ENCODE assay signal across 11 mouse cellular contexts in genomic region chr5:125306372-125306771, GRCm38 (mm10). TPM values are rescaled to one million over a fixed set of nuclear protein-coding genes. Genes with fewer than 3 reads are reported as not detected.
DNase-seq lines count a peak whose midpoint lies in the region; ATAC-seq and TF ChIP-seq lines count a peak whose summit lies in the region.
"Had no signal": no experiment of that assay in that cellular context is flagged by ENCODE, and none has a peak within 500 bp of the region (broad histone marks: within the 10 kb centered on the region; RNA-seq: fewer than 3 reads in every experiment).

No protein-coding gene starts in this region.

- no peaks in the 10 kb centered on the region for H3K27me3 ChIP-seq in forebrain, postnatal 0 days (ENCODE audit: insufficient read depth, low read length)
- no peaks in the 10 kb centered on the region for H3K27me3 ChIP-seq in forebrain, embryonic 13.5 days
- no peaks in the 10 kb centered on the region for H3K27me3 ChIP-seq in liver, embryonic 15.5 days
- H3K27me3 ChIP-seq in liver, embryonic 12.5 days (replicated peaks): no peaks in the 10 kb centered on the region
- no peaks in the 10 kb centered on the region for H3K27me3 ChIP-seq in hindbrain, embryonic 16.5 days (replicated peaks; ENCODE audit: control insufficient read depth, insufficient read depth, low read length)
- H3K27me3 ChIP-seq: limb, embryonic 12.5 days had no signal

- H3K4me1 ChIP-seq in forebrain, postnatal 0 days (ENCODE audit: insufficient read depth): no peaks in the 10 kb centered on the region
- peaks cover 9% of the 10 kb centered on the region for H3K4me1 ChIP-seq in forebrain, embryonic 13.5 days
- H3K4me1 ChIP-seq in liver, embryonic 15.5 days (replicated peaks): peaks cover 59% of the 10 kb centered on the region
- peaks cover 52% of the 10 kb centered on the region for H3K4me1 ChIP-seq in liver, embryonic 12.5 days
- H3K4me1 ChIP-seq in hindbrain, embryonic 16.5 days (ENCODE audit: control insufficient read depth, insufficient read depth, low read depth, low read length): no peaks in the 10 kb centered on the region; the same call in 1 of the 2 replicates

- H3K4me3 ChIP-seq in forebrain, postnatal 0 days (ENCODE audit: low read depth, low read length): no peak overlapping the region
- no peak overlapping the region for H3K4me3 ChIP-seq in forebrain, embryonic 13.5 days
- no peak overlapping the region for H3K4me3 ChIP-seq in liver, embryonic 15.5 days (replicated peaks)
- no peak overlapping the region for H3K4me3 ChIP-seq in liver, embryonic 12.5 days
- H3K4me3 ChIP-seq in hindbrain, embryonic 16.5 days (ENCODE audit: low read length): no peak overlapping the region
- H3K4me3 ChIP-seq: limb, embryonic 12.5 days had no signal

- no peak for ATAC-seq in forebrain, postnatal 0 days
- no peak for ATAC-seq in forebrain, embryonic 13.5 days
- ATAC-seq in liver, embryonic 15.5 days (ENCODE audit: insufficient read depth): no peak
- no peak for ATAC-seq in liver, embryonic 12.5 days
- peak; percentile 57 for ATAC-seq in megakaryocyte progenitor cell, adult 5-6 weeks (replicated peaks; ENCODE audit: poor library complexity)
- ATAC-seq in hindbrain, embryonic 16.5 days: no peak

- WGBS in forebrain, postnatal 0 days: 79% methylated on average over 7 of the region's 7 CpGs
- 87% methylated on average over 7 of the region's 7 CpGs for WGBS in forebrain, embryonic 13.5 days
- 68% methylated on average over 7 of the region's 7 CpGs for WGBS in liver, embryonic 15.5 days (ENCODE audit: insufficient replicate concordance)
- WGBS in liver, embryonic 12.5 days (ENCODE audit: insufficient replicate concordance): 82% methylated on average over 7 of the region's 7 CpGs
- 79% methylated on average over 7 of the region's 7 CpGs for WGBS in hindbrain, embryonic 16.5 days

- H3K27ac ChIP-seq in forebrain, postnatal 0 days (ENCODE audit: low read depth, low read length): no peak overlapping the region
- H3K27ac ChIP-seq in forebrain, embryonic 13.5 days: no peak overlapping the region
- H3K27ac ChIP-seq in liver, embryonic 15.5 days (replicated peaks): peak overlapping the region; percentile 33; the same call in 1 of the 2 replicates
- H3K27ac ChIP-seq in liver, embryonic 12.5 days: no peak overlapping the region
- H3K27ac ChIP-seq in hindbrain, embryonic 16.5 days (ENCODE audit: low read depth, low read length): no peak overlapping the region
- H3K27ac ChIP-seq: limb, embryonic 12.5 days had no signal

- no peak overlapping the region for H3K9ac ChIP-seq in forebrain, postnatal 0 days
- H3K9ac ChIP-seq in forebrain, embryonic 13.5 days: no peak overlapping the region
- no peak overlapping the region for H3K9ac ChIP-seq in liver, embryonic 15.5 days
- no peak overlapping the region for H3K9ac ChIP-seq in liver, embryonic 12.5 days
- no peak overlapping the region for H3K9ac ChIP-seq in hindbrain, embryonic 16.5 days (ENCODE audit: low read depth, low read length)
- H3K9ac ChIP-seq: limb, embryonic 12.5 days had no signal

- DNase-seq in forebrain, postnatal 0 days: no peak
- DNase-seq in NIH3T3 (ENCODE audit: low read depth): peak; percentile 27
- DNase-seq in heart, adult 18-20 months: no peak
- DNase-seq: cerebellum, adult 9-11 months; kidney, postnatal 10 days had no signal

- no peaks in the 10 kb centered on the region for H3K9me3 ChIP-seq in forebrain, postnatal 0 days (ENCODE audit: low read length)
- no peaks in the 10 kb centered on the region for H3K9me3 ChIP-seq in forebrain, embryonic 13.5 days (replicated peaks)
- no peaks in the 10 kb centered on the region for H3K9me3 ChIP-seq in liver, embryonic 15.5 days (replicated peaks)
- H3K9me3 ChIP-seq in liver, embryonic 12.5 days (replicated peaks): no peaks in the 10 kb centered on the region
- no peaks in the 10 kb centered on the region for H3K9me3 ChIP-seq in hindbrain, embryonic 16.5 days (ENCODE audit: control insufficient read depth, low read length)
- H3K9me3 ChIP-seq: limb, embryonic 12.5 days had no signal

- H3K36me3 ChIP-seq in forebrain, postnatal 0 days (ENCODE audit: insufficient read depth): no peaks in the 10 kb centered on the region
- H3K36me3 ChIP-seq in forebrain, embryonic 13.5 days (ENCODE audit: poor library complexity, severe bottlenecking): peaks cover 5% of the 10 kb centered on the region; the same call in 1 of the 2 replicates
- peaks cover 27% of the 10 kb centered on the region for H3K36me3 ChIP-seq in liver, embryonic 15.5 days (replicated peaks)
- peaks cover 47% of the 10 kb centered on the region for H3K36me3 ChIP-seq in liver, embryonic 12.5 days
- H3K36me3 ChIP-seq in hindbrain, embryonic 16.5 days (ENCODE audit: control insufficient read depth, insufficient read depth, low read length): no peaks in the 10 kb centered on the region

- TF ChIP-seq CTCF in forebrain, postnatal 0 days (IDR thresholded peaks at IDR 0.05; ENCODE audit: low read depth): peak; percentile 36

- no peak overlapping the region for H3K4me2 ChIP-seq in forebrain, postnatal 0 days (ENCODE audit: low read depth)
- no peak overlapping the region for H3K4me2 ChIP-seq in forebrain, embryonic 13.5 days
- H3K4me2 ChIP-seq in liver, embryonic 15.5 days: no peak overlapping the region
- no peak overlapping the region for H3K4me2 ChIP-seq in liver, embryonic 12.5 days
- H3K4me2 ChIP-seq in hindbrain, embryonic 16.5 days (ENCODE audit: low read length): no peak overlapping the region
- H3K4me2 ChIP-seq: limb, embryonic 12.5 days had no signal

RNA-seq across cellular contexts. Expression of gene Scarb1, which starts 34.5 kb away (rescaled TPM):
- 45.2 and 52.7 TPM in 2 replicates for total RNA-seq in forebrain, postnatal 0 days (2014; rRNA removed)
- 53.5 and 55.9 TPM in 2 replicates for polyA plus RNA-seq in forebrain, postnatal 0 days (2015; fragmentation: Nextera tagmentation; extraction: Ambion mirVana)
- polyA plus RNA-seq in forebrain, embryonic 13.5 days (2015; fragmentation: Nextera tagmentation; extraction: Ambion mirVana): 26.4 and 29.8 TPM in 2 replicates
- 76.6 and 87.3 TPM in 2 replicates for polyA plus RNA-seq in liver, embryonic 15.5 days (2015; fragmentation: Nextera tagmentation; extraction: Ambion mirVana)
- 87.1 and 88.8 TPM in 2 replicates for polyA plus RNA-seq in liver, embryonic 12.5 days (2016; fragmentation: Nextera tagmentation; extraction: Ambion mirVana)
- 58.9 and 60.4 TPM in 2 replicates for total RNA-seq in megakaryocyte progenitor cell, adult 5-6 weeks (2015)
- 52.3 and 59.6 TPM in 2 replicates for total RNA-seq in megakaryocyte progenitor cell, adult 5-6 weeks (2017)
- total RNA-seq in heart, adult 18-20 months (2021): 10 to 100 TPM; 26.6 to 34.7 TPM
- 55.3 and 62.6 TPM in 2 replicates for polyA plus RNA-seq in hindbrain, embryonic 16.5 days (2015; fragmentation: Nextera tagmentation; extraction: Ambion mirVana)
